Mouse (Mus musculus): Measurements from ENCODE around the gene C530025M09Rik.
A peak's percentile ranks its signal among the peaks of the same experiment; 100 is the strongest.

Gene C530025M09Rik

GRCm38 (mm10) chr2:149830536-149831458, at the start of gene C530025M09Rik:
Gene C530025M09Rik (minus strand): TSS chr2:149831213.
- peak; percentile 74 for DNase-seq

GRCm38 (mm10) chr2:149877954-149878353, 46.9 kb upstream of the C530025M09Rik start:
- DNase-seq: no peak

GRCm38 (mm10) chr2:149873346-149873745, 42.3 kb upstream of the C530025M09Rik start:
- DNase-seq: peak; percentile 60

- no peak for DNase-seq
These were observed 41.5 kb upstream of the C530025M09Rik start for GRCm38 (mm10) chr2:149872496-149872895.

GRCm38 (mm10) chr2:149870496-149870895, 39.5 kb upstream of the C530025M09Rik start:
- DNase-seq: no peak

- no peak for DNase-seq
These were observed 35.0 kb upstream of the C530025M09Rik start for GRCm38 (mm10) chr2:149865914-149866435.

GRCm38 (mm10) chr2:149861002-149861401, 30.0 kb upstream of the C530025M09Rik start:
- no peak for DNase-seq

- DNase-seq: no peak
These were observed 17.8 kb upstream of the C530025M09Rik start for GRCm38 (mm10) chr2:149848778-149849177.

GRCm38 (mm10) chr2:149844575-149844974, 13.6 kb upstream of the C530025M09Rik start:
- no peak for DNase-seq

GRCm38 (mm10) chr2:149839666-149840065, 8.7 kb upstream of the C530025M09Rik start:
- peak; percentile 57 for DNase-seq

GRCm38 (mm10) chr2:149836471-149837135, 5.6 kb upstream of the C530025M09Rik start:
- no peak for DNase-seq

GRCm38 (mm10) chr2:149835091-149835490, 4.1 kb upstream of the C530025M09Rik start:
- DNase-seq: no peak

- DNase-seq: no peak
These were observed 1.3 kb upstream of the C530025M09Rik start for GRCm38 (mm10) chr2:149832301-149832700.

GRCm38 (mm10) chr2:149831459-149832245, 639 bp upstream of the C530025M09Rik start:
- DNase-seq: peak; percentile 45

- DNase-seq: peak; percentile 47
These were observed 968 bp downstream of the C530025M09Rik start for GRCm38 (mm10) chr2:149829955-149830535.

GRCm38 (mm10) chr2:149828911-149829310, 2.1 kb downstream of the C530025M09Rik start, which contains the start of gene Syndig1:
Gene Syndig1 (plus strand): TSS chr2:149829211.
- DNase-seq: no peak

GRCm38 (mm10) chr2:149820201-149820600, 10.8 kb downstream of the C530025M09Rik start:
- no peak for DNase-seq

- DNase-seq: no peak
These were observed 11.3 kb downstream of the C530025M09Rik start for GRCm38 (mm10) chr2:149819751-149820150.

GRCm38 (mm10) chr2:149818395-149818794, 12.6 kb downstream of the C530025M09Rik start:
- DNase-seq: no peak

- DNase-seq: no peak
These were observed 18.1 kb downstream of the C530025M09Rik start for GRCm38 (mm10) chr2:149812899-149813298.

GRCm38 (mm10) chr2:149805256-149805655, 25.8 kb downstream of the C530025M09Rik start:
- DNase-seq: no peak

- no peak for DNase-seq
These were observed 26.3 kb downstream of the C530025M09Rik start for GRCm38 (mm10) chr2:149804599-149805140.

Measured in cerebellum, adult 8-10 months (tissue).